In genomic region chr7:62085120-62085849, GRCm38 (mm10) we compare ENCODE assay signal across 9 mouse cellular contexts.
DNase-seq lines count a peak whose midpoint lies in the region; ATAC-seq and TF ChIP-seq lines count a peak whose summit lies in the region.
"Had no signal": no experiment of that assay in that cellular context is flagged by ENCODE, and none has a peak within 500 bp of the region (broad histone marks: within the 10 kb centered on the region; RNA-seq: fewer than 3 reads in every experiment).

No protein-coding gene starts in this region.

- peak; percentile 5 for DNase-seq in liver
- DNase-seq in cerebellum, postnatal 14 days = peak; percentile 82 to 86
- peak; percentile 79 for DNase-seq in midbrain, postnatal 0 days (ENCODE audit: low spot score)
- no peak for DNase-seq in heart, adult 8-10 months (ENCODE audit: low spot score)
- DNase-seq in heart, postnatal 14 days = no peak

- H3K27me3 ChIP-seq in liver, embryonic 12.5 days (replicated peaks) = no peaks in the 10 kb centered on the region
- no peaks in the 10 kb centered on the region for H3K27me3 ChIP-seq in hindbrain, embryonic 16.5 days (replicated peaks; ENCODE audit: control insufficient read depth, insufficient read depth, low read length)
- no peaks in the 10 kb centered on the region for H3K27me3 ChIP-seq in midbrain, postnatal 0 days (ENCODE audit: insufficient read depth, low read length)
- H3K27me3 ChIP-seq: heart, embryonic 15.5 days; megakaryocyte, embryonic 14.5 days had no signal

- H3K4me2 ChIP-seq in liver, embryonic 12.5 days = no peak overlapping the region
- no peak overlapping the region for H3K4me2 ChIP-seq in hindbrain, embryonic 16.5 days (ENCODE audit: low read length)
- H3K4me2 ChIP-seq in midbrain, postnatal 0 days (ENCODE audit: low read depth, low read length, poor library complexity, severe bottlenecking) = no peak overlapping the region
- H3K4me2 ChIP-seq: heart, embryonic 15.5 days had no signal

- H3K9me3 ChIP-seq in liver, embryonic 12.5 days (replicated peaks) = no peaks in the 10 kb centered on the region
- H3K9me3 ChIP-seq in hindbrain, embryonic 16.5 days (ENCODE audit: control insufficient read depth, low read length) = no peaks in the 10 kb centered on the region
- peaks cover 3% of the 10 kb centered on the region; the same call in 1 of the 2 replicates for H3K9me3 ChIP-seq in midbrain, postnatal 0 days (ENCODE audit: low read length)
- H3K9me3 ChIP-seq: heart, embryonic 15.5 days; megakaryocyte, embryonic 14.5 days had no signal

- no peak overlapping the region for H3K27ac ChIP-seq in liver, embryonic 12.5 days
- peak overlapping the region; percentile 39; the same call in 1 of the 2 replicates for H3K27ac ChIP-seq in hindbrain, embryonic 16.5 days (ENCODE audit: low read depth, low read length)
- no peak overlapping the region for H3K27ac ChIP-seq in midbrain, postnatal 0 days (ENCODE audit: low read depth, low read length)
- H3K27ac ChIP-seq: heart, embryonic 15.5 days had no signal

- intact Hi-C loops in heart, postnatal 14 days (cut with DNase I) = no loop called here

- H3K4me3 ChIP-seq in liver, embryonic 12.5 days = no peak overlapping the region
- H3K4me3 ChIP-seq in hindbrain, embryonic 16.5 days (ENCODE audit: low read length) = no peak overlapping the region
- no peak overlapping the region for H3K4me3 ChIP-seq in midbrain, postnatal 0 days (ENCODE audit: low read depth, low read length)
- H3K4me3 ChIP-seq: heart, embryonic 15.5 days; megakaryocyte, embryonic 14.5 days had no signal

- no peaks in the 10 kb centered on the region for H3K4me1 ChIP-seq in liver, embryonic 12.5 days
- no peaks in the 10 kb centered on the region for H3K4me1 ChIP-seq in hindbrain, embryonic 16.5 days (ENCODE audit: control insufficient read depth, insufficient read depth, low read depth, low read length)
- no peaks in the 10 kb centered on the region for H3K4me1 ChIP-seq in midbrain, postnatal 0 days (ENCODE audit: insufficient read depth, low read length)
- H3K4me1 ChIP-seq: heart, embryonic 15.5 days; megakaryocyte, embryonic 14.5 days had no signal

- no peak for ATAC-seq in liver, embryonic 12.5 days
- peak; percentile 96 for ATAC-seq in hindbrain, embryonic 16.5 days
- peak; percentile 56; the same call in 1 of the 2 replicates for ATAC-seq in midbrain, postnatal 0 days (ENCODE audit: low FRiP score)

- H3K9ac ChIP-seq in liver, embryonic 12.5 days = no peak overlapping the region
- no peak overlapping the region for H3K9ac ChIP-seq in hindbrain, embryonic 16.5 days (ENCODE audit: low read depth, low read length)
- no peak overlapping the region for H3K9ac ChIP-seq in midbrain, postnatal 0 days (replicated peaks; ENCODE audit: low read length, poor library complexity, severe bottlenecking)
- H3K9ac ChIP-seq: heart, embryonic 15.5 days had no signal

- H3K36me3 ChIP-seq in liver, embryonic 12.5 days = no peaks in the 10 kb centered on the region
- H3K36me3 ChIP-seq in hindbrain, embryonic 16.5 days (ENCODE audit: control insufficient read depth, insufficient read depth, low read length) = no peaks in the 10 kb centered on the region
- H3K36me3 ChIP-seq in midbrain, postnatal 0 days (ENCODE audit: insufficient read depth, low read length) = no peaks in the 10 kb centered on the region
- H3K36me3 ChIP-seq: heart, embryonic 15.5 days had no signal

- no peak for TF ChIP-seq CTCF in midbrain, postnatal 0 days (IDR thresholded peaks at IDR 0.05)

Comparison
In these comparisons a context has a peak if more than half of its experiments do, and no peak if none do; other contexts are left out.
1. DNase-seq: peak in liver (single experiment), cerebellum, postnatal 14 days (2 of 2) and midbrain, postnatal 0 days (single experiment); none in heart, adult 8-10 months (single experiment) and heart, postnatal 14 days (0 of 2).